Mouse (Mus musculus) erythroblast, embryonic 14.5 days (primary cell): ENCODE results near the gene Tead1.

ENCODE experiments used
- GATA1 ChIP-seq: IDR thresholded peaks from 2 replicates; pipeline ENCODE4 v1.6.1; 2012; ENCODE audit warnings: low read length, inconsistent platforms, mixed read lengths
- TAL1 ChIP-seq: IDR thresholded peaks from 3 replicates; pipeline ENCODE4 v1.6.1; 2012; ENCODE audit warnings: low read length, inconsistent platforms, mixed read lengths

DNA sequence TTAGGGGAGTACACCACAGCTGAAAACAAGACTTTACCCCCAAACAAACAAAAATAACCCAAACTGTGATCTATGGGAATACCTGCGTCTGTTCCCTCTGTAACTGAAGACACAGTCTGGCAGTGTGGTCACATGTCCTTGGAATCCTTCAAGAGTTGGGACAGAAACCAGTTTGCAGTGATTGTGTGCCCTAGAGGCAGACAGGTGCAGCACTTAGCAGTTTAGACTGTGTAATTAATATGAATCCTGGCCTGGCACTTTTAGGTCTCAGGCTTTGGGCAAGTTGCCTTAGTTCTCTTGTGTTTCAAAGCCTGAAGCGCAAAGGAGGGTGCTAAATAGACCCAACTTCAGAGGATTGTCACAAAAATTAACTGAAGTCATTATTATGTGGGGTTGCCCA is 83.8 kb downstream of the Tead1 start:
- TF ChIP-seq GATA1 (no peak), TAL1 (no peak)
